Mouse (Mus musculus): ENCODE measurements around the gene Sipa1l3. TPM values are rescaled to one million over a fixed set of nuclear protein-coding genes. Genes with fewer than 3 reads are reported as not detected.
A peak's percentile ranks its signal among the peaks of the same experiment; 100 is the strongest.

Gene Sipa1l3
- total RNA-seq, 2 experiments from 2014 or later, result 211 to 245 TPM

DNA sequence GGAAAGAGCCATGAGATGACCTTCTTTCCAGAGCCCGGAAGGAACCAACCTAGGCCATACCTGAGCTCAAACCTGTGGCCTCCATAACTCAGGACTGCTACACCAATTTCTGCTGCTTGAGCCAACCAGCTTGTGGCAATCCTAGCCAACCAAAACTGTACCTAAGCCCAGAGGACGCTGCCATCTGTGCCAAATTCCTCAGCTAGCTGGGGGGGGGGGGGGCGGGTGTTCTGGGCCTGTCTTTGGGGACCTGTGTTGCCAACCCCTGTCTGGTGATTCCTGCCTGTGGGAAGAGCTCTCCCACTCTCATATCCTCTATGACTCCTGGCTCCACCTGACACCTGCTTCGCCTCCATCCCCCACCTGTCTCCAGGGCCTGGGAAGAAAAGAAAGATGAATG is 34.9 kb downstream of the Sipa1l3 start:
- DNase-seq (ENCODE audit: extremely low spot score in 1 of 2, low spot score in 1 of 2), result no peak

GRCm38 (mm10) chr7:29481345-29482155 is 36.9 kb downstream of the Sipa1l3 start:
- DNase-seq (ENCODE audit: extremely low spot score in 1 of 2, low spot score in 1 of 2), result no peak

DNA sequence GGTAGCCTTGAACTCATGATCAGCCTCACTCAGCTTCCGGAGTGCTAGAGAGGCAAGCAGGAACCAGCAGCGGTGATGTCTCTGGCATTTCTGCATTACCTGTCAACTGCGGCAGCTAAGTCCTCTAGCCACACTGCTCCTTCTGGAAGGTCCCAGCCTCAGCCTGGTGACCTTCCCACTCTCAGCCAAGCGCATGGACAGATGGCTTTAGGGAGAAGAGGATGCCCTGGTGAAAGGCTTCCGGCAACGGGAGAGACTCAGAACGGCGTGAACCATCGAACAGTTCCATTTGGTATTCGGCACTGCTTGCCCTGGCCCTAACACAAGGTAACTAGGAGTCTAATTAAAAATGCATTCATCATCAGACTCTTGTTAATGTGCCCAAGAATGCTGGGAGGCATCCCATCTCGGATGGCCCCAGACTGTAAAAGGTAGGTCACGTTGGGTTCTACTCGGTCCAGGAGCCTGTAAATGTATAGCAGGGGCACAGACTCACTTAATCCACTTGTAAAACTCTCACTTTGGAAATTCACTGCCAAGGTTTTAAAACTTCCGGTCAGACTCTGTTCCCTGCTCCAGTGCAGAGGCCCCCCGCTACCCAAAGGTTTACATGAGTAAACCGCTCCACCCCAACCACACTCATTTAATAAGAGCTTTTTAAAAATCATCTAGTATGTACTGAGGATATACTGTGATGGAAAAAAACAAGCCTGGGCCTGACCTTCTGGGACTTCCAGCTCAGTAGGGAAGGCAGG is 37.7 kb downstream of the Sipa1l3 start:
- DNase-seq (ENCODE audit: extremely low spot score in 1 of 2, low spot score in 1 of 2), result no peak

- DNase-seq (ENCODE audit: extremely low spot score in 1 of 2, low spot score in 1 of 2), result no peak
These were observed 38.3 kb downstream of the Sipa1l3 start for GRCm38 (mm10) chr7:29480183-29480582.

- no peak for DNase-seq (ENCODE audit: extremely low spot score in 1 of 2, low spot score in 1 of 2)
These were observed 43.4 kb downstream of the Sipa1l3 start for GRCm38 (mm10) chr7:29475005-29475404.

DNA sequence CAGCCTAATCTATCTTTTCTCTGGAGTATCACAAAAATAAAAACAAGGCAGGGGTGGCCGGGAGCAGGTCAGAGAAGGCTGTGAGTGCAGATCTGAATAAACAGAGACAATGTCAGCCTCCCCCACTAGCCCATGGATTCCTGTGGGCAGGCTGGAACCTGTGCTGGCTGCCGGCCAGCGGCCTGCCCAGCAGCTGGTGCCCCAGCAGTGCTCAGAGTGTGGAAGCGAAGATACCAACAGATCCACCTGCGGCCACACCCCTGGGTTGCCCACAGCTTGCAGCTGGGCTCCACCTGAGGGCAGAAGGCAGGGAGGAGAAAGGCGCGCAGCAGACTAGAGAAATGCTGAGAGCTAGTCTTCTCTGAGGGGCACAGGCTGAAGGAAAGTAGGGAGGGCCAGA is 47.1 kb downstream of the Sipa1l3 start:
- DNase-seq (ENCODE audit: extremely low spot score in 1 of 2, low spot score in 1 of 2), result no peak

GRCm38 (mm10) chr7:29469602-29470344 is 48.7 kb downstream of the Sipa1l3 start:
- DNase-seq (ENCODE audit: extremely low spot score in 1 of 2, low spot score in 1 of 2), result peak in 1 of 2 experiments; percentile 29

DNA sequence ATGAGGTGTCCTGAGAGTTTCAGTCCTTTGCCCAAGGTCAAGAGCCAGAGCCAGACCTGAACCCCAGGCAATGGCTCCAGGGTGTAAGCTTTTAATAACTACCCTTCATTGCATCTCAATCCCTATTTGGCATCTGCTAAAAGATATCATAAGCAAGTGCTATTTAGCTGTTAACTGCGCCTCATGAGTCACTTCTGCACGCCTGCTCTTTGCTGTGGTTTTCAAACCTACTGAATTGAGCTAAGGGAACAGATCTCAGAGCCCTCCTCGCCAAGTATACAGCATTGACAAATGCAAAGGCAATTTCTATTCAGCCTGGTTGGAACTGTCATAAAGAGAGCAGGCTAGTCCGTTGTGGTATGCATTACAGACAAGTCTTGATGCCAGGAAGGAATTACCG is 49.8 kb downstream of the Sipa1l3 start:
- DNase-seq (ENCODE audit: extremely low spot score in 1 of 2, low spot score in 1 of 2), result no peak

DNA sequence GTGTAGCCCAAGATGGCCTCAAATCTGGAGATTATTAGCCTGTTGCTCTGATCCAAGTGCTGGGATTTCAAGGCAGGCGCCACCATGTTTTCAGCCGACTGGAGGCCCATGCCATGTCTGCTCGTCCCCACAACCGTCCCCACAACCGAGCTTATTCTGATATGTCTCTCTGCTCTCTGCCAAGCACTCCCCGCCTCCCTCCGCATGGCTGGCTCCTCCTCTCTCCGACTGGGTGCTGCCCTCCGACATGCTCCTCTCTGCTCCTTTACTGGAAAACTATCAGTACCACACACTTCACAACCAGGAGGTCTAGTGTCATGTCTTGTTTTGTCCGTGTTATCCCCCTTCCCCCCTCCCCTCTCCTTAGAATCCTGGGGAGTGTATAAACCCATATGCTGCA is 51.9 kb downstream of the Sipa1l3 start:
- no peak for DNase-seq (ENCODE audit: extremely low spot score in 1 of 2, low spot score in 1 of 2)

- no peak for DNase-seq (ENCODE audit: extremely low spot score in 1 of 2, low spot score in 1 of 2)
These were observed 52.7 kb downstream of the Sipa1l3 start for GRCm38 (mm10) chr7:29465736-29466135.

GRCm38 (mm10) chr7:29462820-29463219 is 55.6 kb downstream of the Sipa1l3 start:
- DNase-seq (ENCODE audit: extremely low spot score in 1 of 2, low spot score in 1 of 2), result no peak

GRCm38 (mm10) chr7:29462178-29462577 is 56.3 kb downstream of the Sipa1l3 start:
- DNase-seq (ENCODE audit: extremely low spot score in 1 of 2, low spot score in 1 of 2), result no peak

- no peak for DNase-seq (ENCODE audit: extremely low spot score in 1 of 2, low spot score in 1 of 2)
These were observed 56.9 kb downstream of the Sipa1l3 start for GRCm38 (mm10) chr7:29461557-29461956.

DNA sequence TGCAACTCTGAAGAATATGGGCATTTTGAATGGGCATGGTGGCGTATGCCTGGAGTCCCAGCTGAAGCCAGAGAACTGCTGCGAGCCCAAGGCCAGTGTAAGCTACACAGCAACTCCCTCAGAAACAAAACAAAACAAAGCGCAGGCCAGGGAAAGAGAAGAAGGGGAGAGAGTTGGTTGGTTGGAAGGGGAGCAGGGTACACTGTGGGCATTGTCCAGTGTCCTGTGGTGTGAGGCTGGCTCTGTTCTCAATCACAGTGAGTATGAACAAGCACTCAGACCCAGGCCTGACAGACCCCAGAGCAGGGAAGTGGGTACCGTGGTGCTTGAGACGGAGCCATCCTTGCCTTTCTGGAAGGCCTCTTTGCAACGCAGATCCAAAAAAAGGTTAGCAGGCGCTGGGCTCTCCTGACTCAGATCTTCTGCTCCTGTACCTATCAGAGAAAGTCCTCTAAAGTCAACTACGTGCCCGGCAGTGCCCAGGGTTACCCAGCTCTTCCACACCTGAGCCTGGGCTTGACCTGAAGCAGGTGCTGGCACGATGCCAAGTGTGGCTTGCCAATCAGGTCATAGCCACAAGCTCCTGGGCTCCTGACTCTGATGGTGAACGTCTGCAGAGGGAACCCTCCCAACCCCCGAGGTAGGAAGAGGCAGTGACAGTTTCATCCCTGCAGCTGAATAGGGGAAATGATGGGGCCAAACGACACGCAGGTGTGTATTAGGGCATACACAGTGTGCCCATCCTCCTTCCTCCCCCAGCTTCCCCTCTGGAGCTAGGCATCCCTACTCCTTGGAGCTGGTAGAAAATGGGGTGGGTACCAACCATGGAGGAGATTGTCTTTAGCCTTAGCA is 59.3 kb downstream of the Sipa1l3 start:
- no peak for DNase-seq (ENCODE audit: extremely low spot score in 1 of 2, low spot score in 1 of 2)

DNA sequence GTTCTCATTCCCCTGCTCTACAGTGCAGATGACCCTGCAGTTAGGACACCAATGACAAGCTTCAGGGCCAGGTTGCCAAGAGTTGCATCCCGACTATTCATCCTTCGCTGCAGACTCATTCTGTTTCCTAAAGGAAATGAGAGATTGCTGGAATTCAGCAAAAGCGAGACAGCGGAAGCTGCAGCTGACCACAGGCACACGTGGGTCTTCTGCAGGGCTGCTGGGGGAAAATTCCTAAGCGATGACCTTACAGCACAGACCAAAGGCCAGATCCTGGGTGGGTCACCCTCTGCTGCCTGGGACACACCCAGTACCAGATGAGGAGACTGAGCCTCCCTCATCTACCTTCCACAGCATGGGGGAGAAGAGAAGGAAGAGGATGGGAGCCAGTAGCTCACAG is 60.7 kb downstream of the Sipa1l3 start:
- DNase-seq (ENCODE audit: extremely low spot score in 1 of 2, low spot score in 1 of 2), result no peak

DNA sequence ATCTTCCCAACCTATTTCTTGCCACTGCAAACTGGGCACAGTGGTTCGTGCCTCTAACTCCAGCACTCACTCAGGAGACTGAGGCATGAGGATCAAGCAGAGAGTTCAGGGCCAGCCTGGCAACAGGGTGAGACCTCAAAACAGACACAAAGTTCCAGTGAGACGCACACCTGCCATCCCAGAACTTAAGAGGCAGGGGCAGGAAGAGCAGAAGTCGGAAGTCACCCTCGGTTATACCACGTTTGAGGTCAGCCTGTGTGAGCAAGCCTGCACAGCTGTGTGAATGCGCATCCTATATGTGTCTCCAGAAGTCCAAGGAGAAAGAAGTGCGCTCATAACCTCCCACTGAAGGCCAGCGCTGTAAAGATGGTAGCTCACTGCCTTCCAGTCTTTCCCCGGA is 61.7 kb downstream of the Sipa1l3 start:
- no peak for DNase-seq (ENCODE audit: extremely low spot score in 1 of 2, low spot score in 1 of 2)

GRCm38 (mm10) chr7:29455591-29455990 is 62.9 kb downstream of the Sipa1l3 start:
- no peak for DNase-seq (ENCODE audit: extremely low spot score in 1 of 2, low spot score in 1 of 2)

DNA sequence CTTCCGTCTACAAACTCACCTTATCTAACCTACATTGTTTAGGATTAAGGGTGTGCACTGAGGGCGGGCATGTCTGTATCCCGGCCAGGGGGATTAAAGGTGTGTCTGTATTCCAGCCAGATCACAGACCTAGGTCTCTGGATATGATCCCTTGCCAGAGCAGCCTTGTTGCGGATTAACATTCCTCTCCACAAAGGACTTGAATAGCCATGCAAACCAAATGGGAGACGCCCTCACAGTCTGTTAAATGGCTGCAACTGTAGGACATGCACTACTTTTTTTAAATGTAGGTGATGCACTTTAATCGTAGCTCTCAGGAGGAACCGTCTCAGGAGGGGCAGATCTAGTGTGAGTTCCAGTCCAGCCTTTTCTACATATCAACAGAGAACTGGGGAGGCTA is 63.5 kb downstream of the Sipa1l3 start:
- no peak for DNase-seq (ENCODE audit: extremely low spot score in 1 of 2, low spot score in 1 of 2)

- DNase-seq (ENCODE audit: extremely low spot score in 1 of 2, low spot score in 1 of 2), result no peak
These were observed 65.3 kb downstream of the Sipa1l3 start for GRCm38 (mm10) chr7:29452991-29453741.

Measured in layer of hippocampus, postnatal 25 days (tissue).